Mouse (Mus musculus) CH12.LX (cell line): ENCODE results near the gene Nktr. TPM values are rescaled to one million over a fixed set of nuclear protein-coding genes. Genes with fewer than 3 reads are reported as not detected.

Source experiments
- DNase-seq: peaks from one replicate; pipeline ENCODE4 v3.0.0-alpha.2; 2013; ENCODE audit errors: extremely low read depth
- H3K27ac ChIP-seq: 2 replicates; pipeline ENCODE4 v1.5.1; 2012; ENCODE audit warnings: low read depth, mild to moderate bottlenecking, control low read depth, moderate library complexity; ENCODE audit not compliant: insufficient read depth
- H3K27me3 ChIP-seq: replicated peaks from 2 replicates; pipeline ENCODE3; 2012; ENCODE audit warnings: inconsistent platforms
- H3K36me3 ChIP-seq, 2 experiments: replicated peaks in 1 of 2; 2 replicates each; pipeline versions ENCODE3 to v1.6.1; 2012; ENCODE audit warnings: inconsistent platforms in 1 of 2, low read length in 1 of 2, mild to moderate bottlenecking in 1 of 2, mixed read lengths in 1 of 2, moderate library complexity in 1 of 2; ENCODE audit not compliant: control insufficient read depth in 1 of 2, insufficient read depth in 1 of 2
- H3K4me1 ChIP-seq, 2 experiments: 2 replicates each; pipeline ENCODE4 v1.6.1; 2012; ENCODE audit warnings: inconsistent platforms in 1 of 2, moderate library complexity in 1 of 2; ENCODE audit not compliant: insufficient read depth in 2 of 2, control insufficient read depth in 1 of 2
- H3K4me2 ChIP-seq: 2 replicates; pipeline ENCODE4 v1.6.1; 2012; ENCODE audit warnings: low read depth, mild to moderate bottlenecking, control low read depth; ENCODE audit not compliant: poor library complexity, insufficient read depth, severe bottlenecking
- H3K4me3 ChIP-seq, 3 experiments: fragments of 150-350 bp in 1 of 3; sonication (generic) in 1 of 3; replicated peaks in 1 of 3; 2 replicates each; pipeline versions ENCODE3 to v1.5.1; 2011 to 2012; ENCODE audit warnings: low read depth in 2 of 3, low read length in 2 of 3, mild to moderate bottlenecking in 2 of 3, moderate library complexity in 2 of 3, control low read depth in 1 of 3, improper control_type of control experiment in 1 of 3, inconsistent platforms in 1 of 3, mixed read lengths in 1 of 3; ENCODE audit not compliant: poor library complexity in 1 of 3
- H3K79me2 ChIP-seq: replicated peaks from 2 replicates; pipeline ENCODE4 v1.6.1; 2012; ENCODE audit warnings: mild to moderate bottlenecking, moderate library complexity; ENCODE audit not compliant: control insufficient read depth, poor library complexity, insufficient read depth, severe bottlenecking; ENCODE audit errors: extremely low read depth
- H3K9ac ChIP-seq: 2 replicates; pipeline ENCODE4 v1.6.1; 2012; ENCODE audit warnings: low read depth, mild to moderate bottlenecking, control low read depth, moderate library complexity; ENCODE audit not compliant: insufficient read depth
- H3K9me3 ChIP-seq: replicated peaks from 2 replicates; pipeline ENCODE3; 2012; ENCODE audit warnings: low read length, inconsistent platforms, mixed read lengths
- BHLHE40 ChIP-seq: IDR thresholded peaks from 2 replicates; pipeline ENCODE4 v1.6.1; 2011; ENCODE audit warnings: mild to moderate bottlenecking, low read depth, low read length, improper control_type of control experiment
- CHD1 ChIP-seq: IDR thresholded peaks from 2 replicates; pipeline ENCODE4 v1.6.1; 2012; ENCODE audit warnings: low read depth, low read length, improper control_type of control experiment, inconsistent platforms
- CHD2 ChIP-seq: IDR thresholded peaks from 2 replicates; pipeline ENCODE4 v1.6.1; 2011; ENCODE audit warnings: low read length, improper control_type of control experiment
- ELF1 ChIP-seq: IDR thresholded peaks from 2 replicates; pipeline ENCODE4 v1.6.1; 2014; ENCODE audit warnings: low read depth, mild to moderate bottlenecking, inconsistent platforms, low read length, improper control_type of control experiment
- EP300 ChIP-seq: IDR thresholded peaks from 2 replicates; pipeline ENCODE4 v1.6.1; 2011; ENCODE audit warnings: low read length, improper control_type of control experiment
- ETS1 ChIP-seq: conservative IDR thresholded peaks from 2 replicates; pipeline ENCODE4 v1.6.1; 2012; ENCODE audit warnings: low read depth, mild to moderate bottlenecking, inconsistent platforms, low read length, improper control_type of control experiment, moderate library complexity
- JUN ChIP-seq: IDR thresholded peaks from 2 replicates; pipeline ENCODE4 v1.6.1; 2011; ENCODE audit warnings: low read depth, mild to moderate bottlenecking, low read length, improper control_type of control experiment, moderate library complexity; ENCODE audit not compliant: insufficient read depth
- KAT2A ChIP-seq: IDR thresholded peaks from 2 replicates; pipeline ENCODE4 v1.6.1; 2012; ENCODE audit warnings: low read length, improper control_type of control experiment, inconsistent platforms; ENCODE audit not compliant: insufficient replicate concordance
- MAFK ChIP-seq: IDR thresholded peaks from 2 replicates; pipeline ENCODE4 v1.6.1; 2011; ENCODE audit warnings: low read length, improper control_type of control experiment; ENCODE audit not compliant: insufficient replicate concordance
- MXI1 ChIP-seq: IDR thresholded peaks from 2 replicates; pipeline ENCODE4 v1.6.1; 2011; ENCODE audit warnings: mild to moderate bottlenecking, low read depth, low read length, improper control_type of control experiment
- NRF1 ChIP-seq: IDR thresholded peaks from 2 replicates; pipeline ENCODE4 v1.6.1; 2014; ENCODE audit warnings: low read depth, mild to moderate bottlenecking, inconsistent platforms, low read length, improper control_type of control experiment, moderate library complexity
- RAD21 ChIP-seq: IDR thresholded peaks from 2 replicates; pipeline ENCODE4 v1.6.1; 2011; ENCODE audit warnings: low read depth, mild to moderate bottlenecking, low read length, improper control_type of control experiment, moderate library complexity
- TBP ChIP-seq: conservative IDR thresholded peaks from 2 replicates; pipeline ENCODE4 v1.6.1; 2011; ENCODE audit warnings: low read depth, low read length, improper control_type of control experiment
- TCF12 ChIP-seq: IDR thresholded peaks from 2 replicates; pipeline ENCODE4 v1.6.1; 2014; ENCODE audit warnings: low read depth, mild to moderate bottlenecking, inconsistent platforms, low read length, improper control_type of control experiment
- UBTF ChIP-seq: IDR thresholded peaks from 2 replicates; pipeline ENCODE4 v1.6.1; 2012; ENCODE audit warnings: low read depth, mild to moderate bottlenecking, inconsistent platforms, low read length, improper control_type of control experiment, moderate library complexity
- ZC3H11A ChIP-seq: IDR thresholded peaks from 2 replicates; pipeline ENCODE4 v1.6.1; 2012; ENCODE audit warnings: low read depth, mild to moderate bottlenecking, inconsistent platforms, low read length, improper control_type of control experiment
- dilution Hi-C: fragments of 300-500 bp; cut with MboI; formaldehyde crosslinking; loops from 2 replicates; pipeline ENCODE4 v1.14.3; 2020; ENCODE audit warnings: low sequenced_read_pairs; ENCODE audit not compliant: extremely low pct_unique_long_range_greater_than_20kb, extremely low pct_ligation_motif_present
- in situ Hi-C: fragments of 300-500 bp; cut with MboI; formaldehyde crosslinking; loops from 3 replicates; pipeline ENCODE4 v1.14.3; 2019; ENCODE audit warnings: low sequenced_read_pairs, low pct_ligation_motif_present, low pct_unique_long_range_greater_than_20kb, mixed read lengths
- polyA plus RNA-seq: library from polyadenylated mRNA; unstranded; fragments of >175 nt; gene quantifications from 2 replicates; pipeline ENCODE4 v1.2.1, GENCODE M21; 2012; ENCODE audit warnings: low read depth; ENCODE audit not compliant: insufficient read length
- total RNA-seq, 2 experiments: library from RNA; depleted of rRNA; stranded (reverse); fragments of 300-350 nt in 1 of 2; fragments of >200 nt in 1 of 2; gene quantifications; 2 replicates each; pipeline ENCODE4 v1.2.3; 2012 to 2014

The Nktr gene
- total and polyA plus RNA-seq, 3 experiments: 31.0 to 65.0 (median 32.2) TPM

DNA sequence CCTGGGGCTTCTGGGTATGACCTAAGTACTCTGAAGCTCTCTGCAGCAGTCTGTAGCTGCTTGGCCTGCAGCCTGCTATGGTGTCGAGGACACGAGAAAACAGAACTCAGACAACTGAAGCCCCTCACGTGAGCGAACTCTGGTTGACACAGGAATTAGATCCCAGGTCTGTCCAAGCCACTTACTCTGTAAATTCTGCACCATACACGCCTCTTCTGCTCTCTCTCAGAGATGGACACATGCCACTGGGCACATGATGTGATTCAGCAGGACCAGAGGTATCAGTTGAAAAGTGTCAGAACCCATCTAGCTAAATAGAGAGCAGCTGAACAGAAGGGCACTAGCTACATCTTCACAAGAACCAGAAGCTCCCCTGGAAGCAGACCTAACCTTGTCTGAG is 53.4 kb downstream of the Nktr start:
- Histone ChIP-seq H3K79me2 (no peaks in the 10 kb centered on the region), H3K36me3 (peaks cover 2% of the 10 kb centered on the region in 2 experiments), H3K27me3 (peaks cover 12% of the 10 kb centered on the region), H3K4me3 (no peak overlapping the region), H3K9ac (no peak overlapping the region), H3K4me1 (0 out of 4 replicates have a peak, but pooled peaks cover 0 to 3% of the 10 kb centered on the region in 2 experiments), H3K9me3 (no peaks in the 10 kb centered on the region), H3K4me2 (no peak overlapping the region), H3K27ac (no peak overlapping the region)
- in situ Hi-C loops: no loop called here
- TF ChIP-seq ETS1 (no peak), BHLHE40 (0 out of 2 replicates have a peak, but pooled peaks have one; percentile 9), TBP (no peak), ZC3H11A (no peak), KAT2A (no peak), TCF12 (no peak)
- no peak for DNase-seq
- dilution Hi-C loops: no loop called here

DNA sequence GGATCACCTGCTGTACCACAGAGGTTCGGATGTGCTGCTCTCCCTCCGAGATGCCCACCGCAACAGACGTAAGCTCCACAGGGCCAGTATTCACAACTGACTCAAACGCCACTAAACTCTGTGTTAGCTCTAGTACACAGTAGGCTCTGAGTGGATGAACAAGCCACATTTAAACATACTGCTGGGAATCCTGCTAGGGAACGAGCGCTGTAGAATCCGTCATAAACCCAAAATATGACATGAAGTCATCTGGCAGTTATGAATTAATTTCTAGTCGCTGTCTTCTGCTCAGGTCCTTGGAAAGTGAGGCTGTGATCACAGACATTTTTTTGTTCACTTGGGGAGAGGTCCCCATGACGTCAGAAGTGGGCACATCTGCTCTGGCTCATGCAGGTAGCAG is 57.0 kb downstream of the Nktr start:
- dilution Hi-C loops: no loop called here
- no peak for DNase-seq
- Histone ChIP-seq H3K4me1 (no peaks in the 10 kb centered on the region), H3K4me2 (no peak overlapping the region), H3K4me3 (no peak overlapping the region), H3K27me3 (peaks cover 18% of the 10 kb centered on the region), H3K27ac (no peak overlapping the region), H3K36me3 (no peaks in the 10 kb centered on the region), H3K79me2 (no peaks in the 10 kb centered on the region), H3K9me3 (peaks cover 3% of the 10 kb centered on the region), H3K9ac (no peak overlapping the region)
- in situ Hi-C loops: no loop called here
- TF ChIP-seq UBTF: no peak
- TF ChIP-seq JUN: no peak
- TF ChIP-seq MXI1: no peak
- no peak for TF ChIP-seq MAFK
- TF ChIP-seq NRF1: no peak
- TF ChIP-seq CHD2: no peak
- TF ChIP-seq TCF12: no peak
- TF ChIP-seq CHD1: no peak
- TF ChIP-seq ELF1: no peak
- no peak for TF ChIP-seq EP300
- TF ChIP-seq RAD21: no peak
- TF ChIP-seq, all 38 proteins: peak for 0
